Mouse (Mus musculus) ES-Bruce4 (cell line): ENCODE data around the gene Rora.

Experiments
- EP300 ChIP-seq: IDR thresholded peaks from 2 replicates; pipeline ENCODE4 v1.6.1; 2011; ENCODE audit warnings: low read depth, low read length; ENCODE audit not compliant: insufficient read depth
- POLR2A ChIP-seq: IDR thresholded peaks from one replicate; pipeline ENCODE4 v1.8.1; 2011; ENCODE audit warnings: low read length; ENCODE audit not compliant: insufficient read depth

DNA sequence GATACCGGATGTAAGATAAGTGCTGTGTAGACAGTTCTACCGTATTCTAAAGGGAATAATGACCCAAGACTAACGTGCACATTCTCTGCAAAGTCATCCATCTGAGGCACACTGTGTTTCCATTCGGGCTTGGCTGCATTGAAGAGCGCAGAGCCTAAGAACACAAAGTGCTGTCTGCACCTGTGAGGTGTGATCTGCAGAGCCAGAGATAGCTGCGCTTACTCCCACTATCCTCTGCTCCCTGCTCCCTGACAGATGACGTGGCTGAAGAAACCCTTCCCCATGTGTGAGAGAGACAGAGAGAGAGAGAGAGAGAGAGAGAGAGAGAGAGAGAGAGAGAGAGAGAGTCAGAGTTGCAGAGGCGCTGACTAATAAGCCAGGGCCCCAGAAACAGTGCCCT, 392.3 kb downstream of the Rora start:
- TF ChIP-seq EP300: no peak
- TF ChIP-seq POLR2A: no peak
